Mouse (Mus musculus): ENCODE measurements around the gene Arid3a.

Gene Arid3a

DNA sequence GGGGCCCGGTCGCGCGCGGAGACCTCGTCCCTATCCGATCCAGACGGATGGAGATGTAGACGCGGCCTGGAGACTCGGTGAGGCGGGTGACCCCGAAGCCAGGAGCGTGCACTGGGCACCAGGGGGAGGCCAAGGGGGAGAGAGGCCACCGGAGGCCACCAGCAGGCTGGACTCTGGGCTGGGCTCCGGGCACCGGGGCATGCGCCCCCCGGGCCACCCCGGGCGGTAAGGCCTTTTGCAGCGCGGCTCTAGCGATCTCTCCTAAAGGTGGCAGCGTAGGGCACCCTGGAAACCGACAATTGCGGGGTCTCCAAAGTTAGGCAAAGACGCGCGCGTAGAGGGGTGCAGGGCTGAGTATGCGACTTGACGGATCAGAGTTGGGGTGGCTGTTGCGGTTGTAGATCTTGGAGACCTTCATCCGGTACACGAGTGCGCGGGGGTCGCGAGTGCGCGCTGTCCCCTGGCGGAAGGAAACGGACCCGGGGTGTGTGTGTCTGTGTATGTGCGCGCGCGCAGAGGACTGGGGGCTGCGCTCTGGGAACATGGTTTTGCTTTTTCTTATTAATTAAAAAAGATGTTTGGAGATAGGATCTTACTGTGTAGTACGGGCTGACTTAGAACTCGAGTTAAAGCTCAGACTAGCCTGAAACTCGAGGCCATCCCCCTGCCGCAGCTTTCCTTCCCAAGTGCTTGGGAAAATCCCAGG lies 634 bp downstream of the Arid3a start:
- peak; percentile 81 to 83 for DNase-seq (ENCODE audit: low spot score in 2 of 2)

DNA sequence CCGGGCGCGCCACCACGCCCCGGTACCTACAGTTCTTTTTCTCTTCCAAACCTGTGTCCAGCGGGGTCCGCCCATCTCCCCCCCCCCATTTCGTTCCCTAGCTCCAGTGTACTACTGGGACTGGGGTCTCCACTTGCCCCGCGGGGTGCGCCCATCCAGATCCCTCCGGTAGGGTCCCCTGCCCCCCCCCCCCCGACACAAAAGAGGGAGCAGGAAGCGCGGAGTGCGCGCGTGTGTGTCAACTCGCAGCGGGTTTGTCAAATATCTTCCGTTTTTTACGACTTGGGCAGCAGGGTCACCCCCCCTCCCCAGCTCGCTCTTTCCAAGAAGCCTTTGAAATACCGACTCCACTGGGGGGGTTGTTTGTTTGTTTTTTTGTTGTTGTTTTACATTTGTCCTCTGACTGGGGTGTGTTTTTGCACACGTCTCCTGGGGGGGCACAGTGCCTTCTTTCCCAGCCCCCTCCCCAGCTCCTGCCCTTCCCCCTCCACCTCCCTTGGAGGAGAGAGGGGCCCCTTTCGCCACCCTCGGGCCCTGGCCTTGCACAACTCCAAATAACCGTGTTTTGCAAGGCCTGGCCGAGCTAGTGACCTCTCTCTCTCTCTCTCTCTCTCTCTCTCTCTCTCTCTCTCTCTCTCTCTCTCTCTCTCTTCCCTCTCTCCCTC lies 1.3 kb downstream of the Arid3a start:
- no peak for DNase-seq (ENCODE audit: low spot score in 2 of 2)

DNA sequence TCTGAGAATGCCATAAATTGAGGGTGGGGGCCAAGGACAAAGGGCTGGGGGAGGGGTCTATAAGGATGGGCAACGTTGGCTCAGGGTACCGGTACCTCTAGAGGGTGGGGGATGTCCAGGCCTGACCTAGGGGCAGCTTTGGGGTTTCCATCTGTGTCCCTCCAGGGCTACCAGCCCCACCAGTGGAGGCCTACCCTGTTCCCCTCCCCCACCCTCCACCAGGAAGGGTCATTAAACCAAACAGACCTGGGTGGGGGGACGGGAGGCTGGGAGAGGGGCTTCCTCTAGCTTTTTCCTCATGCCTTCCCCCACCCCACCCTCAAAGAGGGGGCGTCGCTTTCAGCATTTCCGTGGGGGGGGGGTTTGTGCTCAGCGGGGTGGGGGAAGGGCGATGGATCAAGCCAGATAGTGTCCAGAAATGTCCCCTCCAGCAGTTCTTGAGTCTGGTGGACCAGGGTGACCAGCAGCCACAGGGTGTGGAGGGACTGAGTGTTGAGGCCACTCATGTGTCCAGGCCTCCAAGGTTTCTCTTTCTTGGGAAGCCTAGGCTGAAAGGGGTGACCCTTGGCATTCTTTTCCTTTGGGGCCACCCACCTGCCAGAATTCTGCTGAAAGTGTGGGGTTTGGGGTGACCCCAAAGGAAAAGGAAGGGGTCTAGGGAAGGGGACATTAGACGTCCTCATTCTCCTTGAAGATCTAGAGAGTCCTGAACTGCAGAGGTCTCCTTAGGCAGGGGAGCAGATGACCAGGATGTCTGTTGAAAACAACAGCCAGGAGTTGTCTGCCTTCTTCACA lies 2.3 kb downstream of the Arid3a start:
- DNase-seq (ENCODE audit: low spot score in 2 of 2), result no peak

DNA sequence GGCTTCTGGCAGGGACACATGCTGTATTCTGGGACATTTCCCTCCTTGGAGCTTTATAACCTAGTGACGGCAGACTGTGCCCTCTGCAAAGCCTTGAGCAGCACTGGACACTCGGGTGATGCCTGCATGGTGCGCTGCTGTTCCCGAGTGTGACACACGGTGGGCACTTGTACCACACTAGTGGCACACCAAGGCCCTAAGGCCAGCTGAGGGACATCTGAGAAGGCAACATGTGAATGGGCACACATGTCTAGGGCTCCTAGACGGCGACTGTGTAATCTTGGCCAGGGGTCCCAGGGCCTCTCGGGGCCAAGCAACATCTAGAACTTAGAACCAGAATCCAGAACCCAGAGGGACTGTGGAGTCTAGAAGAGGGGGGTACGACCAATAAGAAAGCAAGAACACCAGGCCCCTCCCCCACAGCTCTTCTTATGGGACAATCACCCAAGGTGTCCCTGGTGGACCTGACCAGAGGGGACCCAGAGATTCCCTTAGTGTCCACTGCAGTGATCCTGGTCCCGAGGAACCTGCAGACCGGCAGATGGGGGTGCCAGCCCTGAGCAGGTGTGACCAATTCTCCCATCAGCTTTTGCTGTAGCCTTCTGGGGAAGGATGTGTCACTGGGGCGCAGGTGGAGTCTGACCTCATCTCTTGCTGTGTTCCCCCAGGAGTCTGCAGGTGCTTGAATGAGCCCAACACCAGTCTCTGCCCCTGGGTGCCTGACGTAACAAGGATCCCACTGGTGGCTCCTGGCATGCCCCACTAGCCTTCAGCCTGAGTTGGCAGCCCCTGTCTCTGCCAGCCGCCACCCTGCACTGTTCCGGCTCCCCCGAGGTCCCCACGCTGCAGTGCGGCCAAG lies 3.4 kb downstream of the Arid3a start:
- DNase-seq (ENCODE audit: low spot score in 2 of 2), result no peak

DNA sequence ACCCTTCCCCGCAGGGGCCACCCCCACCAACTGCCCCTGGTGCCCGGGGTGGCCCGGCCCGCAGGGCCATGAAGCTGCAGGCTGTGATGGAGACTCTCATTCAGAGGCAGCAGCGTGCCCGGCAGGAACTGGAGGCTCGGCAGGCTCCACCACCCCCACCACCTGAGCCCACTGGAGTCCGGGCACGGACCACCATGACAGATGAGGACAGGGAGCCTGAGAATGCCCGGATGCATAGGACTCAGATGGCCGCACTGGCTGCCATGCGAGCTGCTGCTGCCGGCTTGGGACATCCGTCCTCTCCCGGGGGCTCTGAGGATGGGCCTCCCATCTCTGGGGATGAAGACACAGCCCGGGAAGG lies 4.0 kb downstream of the Arid3a start:
- DNase-seq (ENCODE audit: low spot score in 2 of 2), result no peak

DNA sequence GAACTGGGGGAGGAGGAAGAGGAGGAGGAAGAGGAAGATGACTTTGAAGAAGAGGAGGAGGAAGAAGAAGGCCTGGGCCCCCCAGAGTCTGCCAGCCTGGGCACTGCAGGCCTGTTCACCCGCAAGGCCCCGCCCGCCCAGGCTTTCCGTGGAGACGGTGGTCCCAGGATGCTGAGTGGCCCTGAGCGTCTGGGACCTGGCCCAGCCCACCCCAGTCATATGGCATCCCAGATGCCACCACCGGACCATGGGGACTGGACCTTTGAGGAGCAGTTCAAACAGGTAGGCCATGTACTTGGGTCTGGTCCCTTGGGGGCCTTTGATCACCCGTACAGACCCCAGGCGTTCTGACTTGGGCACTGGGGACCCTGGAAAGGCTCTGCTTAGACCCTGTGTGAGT lies 5.0 kb downstream of the Arid3a start:
- no peak for DNase-seq (ENCODE audit: low spot score in 2 of 2)

DNA sequence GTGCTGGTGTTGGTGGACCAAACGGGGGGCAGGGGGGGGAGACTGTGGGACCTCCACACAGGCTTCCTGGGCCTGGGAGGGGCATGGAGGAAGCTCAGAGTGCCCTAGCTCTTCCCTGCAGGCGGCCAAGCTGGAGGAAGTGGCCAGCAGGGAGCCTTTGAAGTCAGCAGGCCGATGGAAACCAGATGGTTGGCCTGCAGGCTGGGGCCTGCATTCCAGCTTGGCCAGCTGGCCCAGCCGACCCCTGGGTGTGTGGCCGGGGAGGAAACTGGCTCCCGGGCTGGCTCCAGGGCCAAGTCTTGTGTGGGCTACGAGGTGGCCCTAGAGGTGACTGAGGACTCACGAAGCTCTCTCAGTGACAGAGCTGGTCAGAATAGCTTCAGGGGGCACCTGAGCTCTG lies 5.9 kb downstream of the Arid3a start:
- no peak for DNase-seq (ENCODE audit: low spot score in 2 of 2)

DNA sequence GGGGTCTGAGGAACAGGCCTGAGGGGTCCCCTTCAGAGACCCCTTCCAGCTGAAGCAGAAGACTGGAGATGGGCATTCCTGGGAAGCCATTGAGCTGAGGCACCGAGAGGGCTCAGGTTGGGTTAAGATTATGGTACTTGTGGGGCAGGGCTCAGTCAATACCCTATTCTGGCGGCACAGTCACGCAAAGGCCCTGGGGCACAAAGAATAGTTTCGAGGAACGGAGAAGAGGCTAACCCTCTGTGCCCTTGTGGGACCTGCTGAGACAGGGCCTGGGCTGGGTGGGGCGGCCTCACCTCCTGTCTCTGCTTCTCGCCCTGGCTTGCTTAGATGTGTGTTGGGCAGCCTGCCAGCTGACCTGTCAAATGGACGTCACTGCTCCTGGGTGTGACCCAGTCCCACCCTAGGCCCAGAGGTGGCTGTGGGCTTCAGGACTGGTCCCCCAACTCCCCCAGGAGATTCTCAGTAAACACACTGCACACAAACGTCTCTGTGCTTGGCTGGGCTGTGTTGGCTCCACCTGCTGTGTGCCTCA lies 6.4 kb downstream of the Arid3a start:
- no peak for DNase-seq (ENCODE audit: low spot score in 2 of 2)

DNA sequence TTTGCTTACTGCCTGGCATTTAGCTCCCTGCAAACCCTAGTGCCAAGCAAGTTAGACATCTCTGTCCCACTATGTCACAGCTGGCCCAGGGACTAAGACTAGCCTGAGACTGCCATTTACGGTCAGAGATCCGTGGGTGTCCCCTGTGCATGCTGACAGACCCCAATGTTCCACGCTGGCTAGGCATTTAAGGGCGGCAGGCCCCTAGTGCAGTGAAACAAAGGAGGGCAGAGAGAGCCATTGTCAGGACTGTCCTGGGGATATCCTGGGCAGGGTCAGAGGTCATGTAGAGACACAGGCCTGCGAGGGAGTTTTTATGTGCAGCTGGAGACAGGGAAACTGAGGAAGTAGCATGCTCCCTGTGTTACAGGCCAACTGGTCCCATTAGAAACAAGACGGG lies 7.0 kb downstream of the Arid3a start:
- no peak for DNase-seq (ENCODE audit: low spot score in 2 of 2)

DNA sequence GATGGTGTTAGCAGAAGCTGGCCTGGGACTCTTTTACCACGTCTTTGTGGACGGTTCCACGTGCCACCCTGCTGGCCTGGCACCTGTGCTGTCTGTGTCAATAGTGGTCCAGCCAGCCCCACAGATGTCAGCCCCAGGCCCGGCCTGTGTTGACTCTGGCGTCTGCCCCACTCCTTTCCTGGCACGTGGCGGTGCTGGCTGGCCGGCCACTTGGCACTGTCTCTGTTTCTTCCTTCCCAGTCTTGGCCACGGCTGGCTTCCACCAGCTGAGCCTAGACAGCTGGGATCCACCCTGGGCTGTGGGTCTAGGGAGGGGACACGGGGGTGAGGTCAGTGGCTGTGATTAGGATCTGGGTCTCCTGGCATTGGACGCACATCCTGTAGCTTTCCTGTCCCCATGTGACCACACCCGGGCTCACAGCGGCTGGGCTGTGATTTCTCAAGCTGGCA lies 7.5 kb downstream of the Arid3a start:
- DNase-seq (ENCODE audit: low spot score in 2 of 2), result no peak

DNA sequence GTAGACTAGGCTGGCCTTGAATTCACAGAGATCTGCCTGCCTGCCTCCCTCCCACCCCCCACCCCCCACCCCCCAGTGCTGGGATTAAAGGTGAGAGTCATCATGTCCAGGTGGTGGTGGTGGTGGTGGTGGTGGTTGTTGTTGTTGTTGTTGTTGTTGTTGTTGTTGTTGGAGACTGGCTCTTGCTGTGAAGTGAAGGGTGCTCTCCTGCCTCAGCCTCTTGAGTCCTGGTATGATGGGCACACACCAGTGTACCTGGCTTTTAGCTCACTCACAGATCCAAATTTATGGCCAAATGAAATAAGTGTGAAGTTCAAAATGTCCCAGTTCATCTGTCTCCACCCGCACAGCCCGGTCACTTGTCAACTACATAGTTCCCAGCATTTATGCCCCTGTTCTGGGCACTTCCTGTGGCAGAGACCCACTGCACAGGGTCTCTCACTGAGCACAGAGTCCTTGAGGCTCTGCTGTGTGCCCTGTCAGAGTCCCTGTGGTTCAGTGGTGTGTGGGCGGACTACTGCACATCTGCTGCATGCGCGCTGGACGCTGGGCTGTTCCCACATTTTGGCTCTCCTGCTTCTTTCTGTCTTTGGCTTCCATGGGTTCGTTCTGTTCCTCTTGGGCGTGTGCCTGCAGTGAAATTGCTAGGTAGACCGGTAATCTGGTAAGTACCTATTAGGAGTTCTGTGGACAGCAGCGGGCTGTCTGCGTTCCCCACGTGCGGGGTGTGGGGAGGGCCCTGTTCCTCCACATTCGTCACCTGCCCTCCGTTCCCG lies 8.1 kb downstream of the Arid3a start:
- no peak for DNase-seq (ENCODE audit: low spot score in 2 of 2)

DNA sequence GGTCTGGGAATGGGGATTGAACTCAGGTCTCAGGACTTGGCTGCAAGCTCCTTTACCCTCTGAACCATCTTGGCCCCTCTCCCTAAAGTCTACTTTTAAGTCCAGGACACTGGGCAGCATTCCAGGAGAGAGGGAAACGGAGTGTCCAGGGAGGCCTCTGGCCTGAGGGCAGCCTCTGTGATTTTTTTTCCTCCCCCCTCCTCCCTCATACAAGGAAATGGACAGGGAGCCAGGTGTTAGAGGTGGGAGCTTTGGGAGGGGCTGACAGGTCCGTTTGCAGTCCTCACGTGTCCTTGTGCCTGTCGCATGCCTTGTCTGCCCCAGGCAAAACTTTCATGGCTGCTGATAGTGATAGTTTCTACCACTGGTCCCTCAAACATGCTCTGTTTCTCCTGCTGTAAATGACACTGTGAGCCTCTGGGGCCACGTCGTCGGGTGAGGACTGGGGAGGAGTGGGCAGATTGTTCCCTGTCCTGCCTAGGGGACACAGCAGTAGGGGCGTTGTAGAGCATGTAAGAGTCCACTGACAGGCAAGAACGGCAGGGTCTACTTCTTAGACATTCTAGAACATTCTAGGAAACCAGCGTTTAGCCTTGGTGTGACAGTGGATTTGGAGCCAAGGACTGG lies 9.6 kb downstream of the Arid3a start:
- no peak for DNase-seq (ENCODE audit: low spot score in 2 of 2)

DNA sequence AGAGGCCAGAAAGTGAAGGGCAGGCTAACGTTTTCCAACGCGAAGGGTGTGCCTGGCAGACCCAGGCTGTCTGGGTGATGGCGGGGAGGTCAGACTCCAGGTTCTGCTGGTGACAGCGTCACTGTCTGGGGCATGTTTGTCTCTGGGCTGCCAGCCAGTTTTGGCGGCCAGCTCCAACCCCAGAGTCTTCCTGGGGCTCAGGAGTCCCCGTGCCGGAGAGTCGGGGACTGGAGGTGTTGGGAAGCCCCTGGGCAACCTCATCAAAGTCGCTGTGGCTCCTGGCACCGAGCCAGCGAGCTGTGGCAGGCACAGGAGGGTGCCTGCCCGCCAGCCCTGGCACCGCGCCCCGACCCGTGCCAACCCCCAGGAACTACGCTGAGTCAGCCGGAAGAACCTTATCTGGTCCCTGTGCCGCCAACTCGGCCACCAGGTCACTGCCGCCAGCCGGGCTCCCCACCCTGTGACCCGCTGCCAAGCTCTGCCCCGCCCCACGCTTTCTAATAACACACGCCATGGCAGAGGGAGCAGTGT lies 10.1 kb downstream of the Arid3a start:
- peak; percentile 43 to 44 for DNase-seq (ENCODE audit: low spot score in 2 of 2)

DNA sequence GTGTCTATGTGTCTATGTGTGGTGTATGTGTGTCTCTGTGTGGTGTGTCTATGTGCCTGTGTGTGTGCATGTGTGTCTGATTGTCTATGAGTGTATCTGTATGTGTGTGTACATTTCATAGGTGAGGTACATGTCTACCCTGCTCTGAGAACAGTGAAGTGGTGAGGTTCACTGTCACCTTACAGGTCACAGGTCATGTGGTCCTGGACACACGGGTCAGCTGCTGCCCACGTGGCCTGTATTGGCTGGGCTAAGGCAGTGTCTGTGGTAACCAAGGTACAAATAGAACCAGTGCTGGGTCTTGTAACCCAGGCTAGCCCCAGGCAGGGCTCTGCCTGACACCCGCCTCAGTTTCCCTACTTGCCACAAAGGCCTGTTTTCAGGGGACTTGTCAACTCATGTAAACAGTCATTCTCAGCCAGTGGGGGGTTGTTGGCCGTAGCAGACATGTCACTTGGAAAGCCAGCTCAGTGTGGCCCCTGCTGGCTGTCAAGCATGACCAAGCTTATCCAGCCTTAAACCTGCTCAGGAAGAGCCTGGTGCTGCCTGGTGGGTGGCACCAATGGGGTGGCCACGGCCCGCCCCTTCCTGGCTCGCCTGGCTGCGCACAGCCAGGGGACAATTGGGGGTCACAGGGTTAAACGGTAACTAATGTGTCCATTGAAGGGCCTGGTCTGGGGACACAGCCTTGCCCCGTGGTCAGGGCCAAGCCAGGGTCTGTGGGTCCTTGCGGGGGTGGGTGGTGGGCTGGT lies 11.1 kb downstream of the Arid3a start:
- DNase-seq (ENCODE audit: low spot score in 2 of 2), result no peak

DNA sequence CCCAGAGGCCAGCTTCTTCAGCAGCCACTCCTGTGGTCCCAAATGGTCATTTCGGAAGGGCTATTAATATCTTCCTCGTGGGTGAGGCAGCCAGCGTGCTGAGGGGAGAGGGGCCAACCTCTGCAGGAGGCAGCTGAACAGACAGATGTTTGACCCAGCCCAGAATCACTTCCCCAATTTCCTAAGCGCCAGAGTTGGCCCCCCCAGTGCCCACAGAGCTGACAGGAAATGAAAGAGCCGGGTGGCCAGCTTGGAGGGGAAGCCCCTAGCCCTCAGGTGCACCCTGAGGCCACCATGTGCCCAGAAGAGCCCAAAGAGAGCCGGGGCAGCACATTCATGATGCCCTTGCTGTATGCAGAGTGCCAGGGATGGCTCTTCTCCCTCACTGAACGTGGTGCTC lies 13.9 kb downstream of the Arid3a start:
- DNase-seq (ENCODE audit: low spot score in 2 of 2), result no peak

DNA sequence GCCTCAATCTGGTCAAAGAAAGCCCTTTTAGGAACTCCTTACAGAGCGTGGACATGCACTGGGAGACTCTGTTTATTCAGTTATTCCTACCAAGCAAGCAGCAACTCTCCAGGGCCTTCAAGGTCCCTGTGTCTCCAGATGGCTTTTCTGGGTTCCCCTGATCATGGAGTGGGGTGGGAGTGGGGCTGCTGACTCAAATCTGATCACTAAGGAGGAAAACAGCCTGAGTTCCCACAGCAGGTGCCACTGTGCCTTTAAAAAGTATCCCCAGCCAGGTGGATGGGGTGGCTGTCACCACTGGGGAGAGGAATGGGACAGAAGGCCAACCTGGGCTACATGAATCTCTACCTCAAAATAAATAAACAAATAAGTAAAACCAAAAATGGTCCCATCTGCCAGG lies 16.1 kb downstream of the Arid3a start:
- no peak for DNase-seq (ENCODE audit: low spot score in 2 of 2)

DNA sequence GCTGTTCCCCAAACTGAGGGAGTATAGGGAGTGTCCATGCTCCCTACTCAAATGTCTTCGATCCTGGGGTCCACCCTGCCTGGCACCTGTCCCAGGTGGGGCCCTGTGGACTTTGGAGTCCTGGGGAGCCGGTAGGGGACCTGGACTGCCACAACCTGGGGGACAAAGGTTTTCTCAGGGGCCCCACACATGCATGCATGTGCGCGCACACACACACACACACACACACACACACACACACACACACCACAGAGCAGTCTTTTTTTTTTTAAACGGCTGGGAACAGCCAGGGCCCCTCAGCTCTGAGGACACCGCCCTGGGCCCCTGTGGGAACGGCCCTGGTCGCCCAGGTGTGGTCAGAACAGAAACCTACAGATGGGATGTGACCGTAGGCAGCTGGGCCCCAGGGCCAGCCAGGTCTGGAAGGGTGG lies 16.6 kb downstream of the Arid3a start:
- DNase-seq (ENCODE audit: low spot score in 2 of 2), result no peak

DNA sequence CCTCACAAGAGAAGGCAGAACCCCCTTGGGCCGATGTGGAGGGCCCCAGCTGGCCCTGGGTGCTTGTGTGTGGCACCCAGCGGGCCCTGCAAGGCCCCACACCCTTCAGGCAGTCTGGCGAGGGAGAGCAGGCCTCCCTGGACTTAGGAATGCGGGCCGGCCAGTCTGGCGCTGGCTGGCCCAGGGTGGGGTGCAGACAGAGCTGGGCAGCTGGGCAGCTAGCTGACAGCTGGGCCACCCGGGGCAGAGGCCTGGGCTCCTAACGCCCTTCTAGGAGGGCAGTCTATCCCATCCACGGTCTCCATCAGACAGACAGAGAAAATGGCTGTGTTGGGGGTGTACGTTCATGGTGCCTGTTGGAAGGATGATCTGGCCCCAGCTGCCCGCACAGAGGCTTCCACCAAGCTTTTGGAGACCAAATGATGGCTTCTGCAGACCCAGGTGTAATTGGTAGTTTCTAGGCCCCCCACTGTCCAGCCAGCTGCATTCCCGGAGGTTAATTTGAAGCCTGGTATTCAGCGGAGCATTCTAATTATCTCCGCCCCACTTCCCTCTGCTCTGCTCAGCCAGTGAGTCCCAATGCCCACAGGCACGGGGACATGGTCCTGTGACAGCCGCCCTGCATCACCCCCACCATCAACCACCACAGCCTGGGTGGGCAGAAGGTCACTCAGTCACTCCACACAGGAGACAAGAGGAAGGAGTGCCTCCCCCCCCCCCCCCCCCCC lies 18.8 kb downstream of the Arid3a start:
- no peak for DNase-seq (ENCODE audit: low spot score in 2 of 2)
